Mouse (Mus musculus): ENCODE measurements at regions not wholly inside any gene's neighbourhood (a gene's known extent, or its start where the extent isn't known, plus 50 kb on each side); places are given as distances from the start of the nearest gene placed in this dataset.

DNA sequence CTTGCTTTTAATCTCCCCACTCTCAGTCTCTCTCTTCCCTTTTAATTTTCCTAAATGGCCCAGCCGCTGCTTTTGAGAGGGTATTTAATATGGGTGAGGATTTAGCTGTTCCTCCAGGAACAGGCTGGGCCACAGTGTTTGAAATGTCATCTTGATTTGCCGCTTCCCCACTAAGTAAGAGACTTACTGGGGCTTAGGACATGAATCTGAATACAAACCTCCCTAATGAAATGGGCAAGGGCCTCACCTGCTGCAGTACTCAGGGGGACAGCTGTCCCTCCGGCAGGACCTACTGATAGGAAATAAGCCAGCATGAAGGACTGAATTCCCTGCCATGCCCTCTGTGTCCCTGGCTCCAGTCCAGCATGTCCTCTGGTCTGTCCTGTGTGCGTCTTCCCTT lies 50.6 kb upstream of the Prr23a1 start:
- no peaks in the 10 kb centered on the region for H3K4me1 ChIP-seq (ENCODE audit: control insufficient read depth, insufficient read depth, low read length)
- no peak overlapping the region for H3K4me3 ChIP-seq (ENCODE audit: insufficient read depth, low read depth, low read length)
- H3K27ac ChIP-seq (ENCODE audit: insufficient read depth, low read depth, low read length) = no peak overlapping the region
- H3K36me3 ChIP-seq (ENCODE audit: control insufficient read depth, insufficient read depth, low read length) = no peaks in the 10 kb centered on the region
- WGBS = 69% methylated on average over 4 of the region's 4 CpGs
- DNase-seq = no peak
- no peaks in the 10 kb centered on the region for H3K27me3 ChIP-seq (replicated peaks; ENCODE audit: control insufficient read depth, insufficient read depth, low read length)
- TF ChIP-seq CTCF (conservative IDR thresholded peaks at IDR 0.05; ENCODE audit: insufficient read depth, insufficient read length, low read depth, low read length) = no peak
- no peak for TF ChIP-seq POLR2A (IDR thresholded peaks at IDR 0.05; ENCODE audit: low read depth, low read length)

DNA sequence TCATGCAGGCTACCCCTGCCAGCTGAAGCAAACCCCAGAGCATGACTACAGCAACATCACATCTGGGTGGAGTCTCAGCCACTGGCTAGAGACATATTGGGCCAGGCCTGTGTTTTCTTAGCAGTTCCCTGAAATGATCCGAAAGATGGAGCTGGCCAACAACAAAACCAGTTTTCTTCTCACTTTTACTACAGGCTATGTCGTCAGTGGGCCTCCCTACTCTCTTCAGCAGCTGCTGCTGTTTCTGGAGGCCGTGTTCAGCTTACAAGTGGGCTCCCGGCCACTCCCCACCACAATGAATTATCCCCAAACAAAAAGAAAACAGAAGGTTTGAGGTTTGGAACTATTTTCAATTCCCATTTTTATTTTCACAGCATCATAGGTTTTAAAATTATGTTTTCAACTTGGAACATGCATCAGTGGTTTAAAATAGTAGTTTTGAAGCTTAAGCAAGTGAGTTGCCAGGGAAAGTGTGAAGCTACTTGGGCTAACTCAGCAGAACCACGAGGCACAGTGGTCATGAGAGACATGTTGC lies 68.6 kb upstream of the Prr23a1 start:
- no peaks in the 10 kb centered on the region for H3K4me1 ChIP-seq (ENCODE audit: control insufficient read depth, insufficient read depth, low read length)
- no peak overlapping the region for H3K27ac ChIP-seq (ENCODE audit: insufficient read depth, low read depth, low read length)
- no peak for DNase-seq
- no peaks in the 10 kb centered on the region for H3K36me3 ChIP-seq (ENCODE audit: control insufficient read depth, insufficient read depth, low read length)
- no peaks in the 10 kb centered on the region for H3K27me3 ChIP-seq (replicated peaks; ENCODE audit: control insufficient read depth, insufficient read depth, low read length)
- TF ChIP-seq POLR2A (IDR thresholded peaks at IDR 0.05; ENCODE audit: low read depth, low read length) = no peak
- TF ChIP-seq CTCF (conservative IDR thresholded peaks at IDR 0.05; ENCODE audit: insufficient read depth, insufficient read length, low read depth, low read length) = no peak
- WGBS = 58% methylated on average over 5 of the region's 5 CpGs
- H3K4me3 ChIP-seq (ENCODE audit: insufficient read depth, low read depth, low read length) = no peak overlapping the region

DNA sequence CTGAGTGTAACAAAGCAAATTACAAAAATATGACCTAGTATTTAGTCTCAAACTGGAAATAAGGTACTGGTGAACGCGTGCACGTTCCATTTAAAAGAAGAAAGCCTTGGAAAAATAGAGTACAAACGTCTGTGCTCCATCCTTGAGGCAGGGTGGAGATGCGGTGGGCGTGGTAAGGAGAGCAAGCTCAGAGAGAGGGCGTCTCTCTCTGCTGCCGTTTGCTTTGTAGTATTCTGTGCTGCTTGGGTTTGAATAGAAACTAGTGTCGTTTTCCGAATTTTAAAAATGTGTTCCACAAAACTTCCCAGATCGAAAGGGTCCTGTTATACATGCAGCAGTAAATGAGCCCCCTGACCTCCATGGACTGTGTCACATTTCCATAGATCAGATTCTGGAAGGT lies 69.1 kb upstream of the Prr23a1 start:
- H3K4me1 ChIP-seq (ENCODE audit: control insufficient read depth, insufficient read depth, low read length) = no peaks in the 10 kb centered on the region
- H3K36me3 ChIP-seq (ENCODE audit: control insufficient read depth, insufficient read depth, low read length) = no peaks in the 10 kb centered on the region
- H3K27ac ChIP-seq (ENCODE audit: insufficient read depth, low read depth, low read length) = no peak overlapping the region
- DNase-seq = no peak
- no peaks in the 10 kb centered on the region for H3K27me3 ChIP-seq (replicated peaks; ENCODE audit: control insufficient read depth, insufficient read depth, low read length)
- 83% methylated on average over 11 of the region's 11 CpGs for WGBS
- no peak overlapping the region for H3K4me3 ChIP-seq (ENCODE audit: insufficient read depth, low read depth, low read length)
- no peak for TF ChIP-seq CTCF (conservative IDR thresholded peaks at IDR 0.05; ENCODE audit: insufficient read depth, insufficient read length, low read depth, low read length)
- TF ChIP-seq POLR2A (IDR thresholded peaks at IDR 0.05; ENCODE audit: low read depth, low read length) = no peak

DNA sequence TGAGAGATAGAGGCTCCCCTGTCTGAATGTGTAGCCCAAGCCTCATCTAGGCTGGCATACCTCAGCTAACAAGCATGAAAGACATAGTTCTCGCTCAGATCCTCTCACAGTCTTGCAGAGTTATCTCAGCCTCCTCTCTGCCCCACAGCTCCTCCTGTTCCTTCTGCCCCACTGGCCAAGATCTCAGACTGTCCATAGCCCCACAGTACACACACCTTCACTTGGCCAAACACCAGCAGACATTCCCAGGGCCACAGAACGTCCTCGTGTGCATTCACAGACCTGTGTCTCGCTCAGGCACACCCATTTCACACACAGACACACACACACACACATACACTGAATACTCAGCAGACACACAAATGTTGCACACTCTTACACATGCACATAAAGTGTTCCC lies 87.5 kb upstream of the Prr23a1 start:
- WGBS = 79% methylated on average over 4 of the region's 4 CpGs
- DNase-seq = no peak
- TF ChIP-seq POLR2A (IDR thresholded peaks at IDR 0.05; ENCODE audit: low read depth, low read length) = no peak
- TF ChIP-seq CTCF (conservative IDR thresholded peaks at IDR 0.05; ENCODE audit: insufficient read depth, insufficient read length, low read depth, low read length) = no peak
- no peaks in the 10 kb centered on the region for H3K36me3 ChIP-seq (ENCODE audit: control insufficient read depth, insufficient read depth, low read length)
- H3K27ac ChIP-seq (ENCODE audit: insufficient read depth, low read depth, low read length) = no peak overlapping the region
- no peaks in the 10 kb centered on the region for H3K4me1 ChIP-seq (ENCODE audit: control insufficient read depth, insufficient read depth, low read length)
- H3K4me3 ChIP-seq (ENCODE audit: insufficient read depth, low read depth, low read length) = no peak overlapping the region
- H3K27me3 ChIP-seq (replicated peaks; ENCODE audit: control insufficient read depth, insufficient read depth, low read length) = no peaks in the 10 kb centered on the region

DNA sequence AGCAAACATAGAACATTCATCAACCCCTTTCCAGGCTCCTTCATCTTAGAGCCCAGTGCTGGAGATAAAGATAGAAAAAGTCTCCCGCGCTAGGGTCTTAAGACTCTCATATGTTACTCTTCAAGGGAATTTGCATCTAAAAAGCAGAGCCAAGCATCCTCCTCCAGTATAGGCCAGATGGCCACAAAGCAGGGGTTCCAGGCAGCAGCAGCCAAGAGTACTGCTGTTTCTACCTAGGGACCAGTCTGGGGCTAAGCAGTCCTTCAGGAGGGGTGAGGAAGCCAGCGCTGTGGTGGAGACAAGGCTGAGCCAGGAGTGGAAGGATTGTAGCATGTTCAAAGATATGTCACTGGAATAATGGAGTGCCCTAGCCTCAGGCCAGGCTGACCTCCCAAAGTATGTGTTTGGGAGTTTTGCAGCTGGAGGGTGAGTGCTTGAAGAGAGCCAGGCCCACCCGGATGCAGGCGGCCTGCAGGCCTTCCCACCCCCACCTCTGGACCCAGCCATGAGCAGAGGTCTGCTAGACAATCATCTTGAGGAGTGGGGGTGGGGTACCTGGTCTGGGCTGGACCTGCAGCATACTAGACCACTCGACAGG lies 88.8 kb upstream of the Prr23a1 start:
- Histone ChIP-seq H3K4me3 (ENCODE audit: insufficient read depth, low read depth, low read length) (no peak overlapping the region), H3K4me1 (ENCODE audit: control insufficient read depth, insufficient read depth, low read length) (no peaks in the 10 kb centered on the region), H3K27me3 (replicated peaks; ENCODE audit: control insufficient read depth, insufficient read depth, low read length) (no peaks in the 10 kb centered on the region), H3K27ac (ENCODE audit: insufficient read depth, low read depth, low read length) (no peak overlapping the region), H3K36me3 (ENCODE audit: control insufficient read depth, insufficient read depth, low read length) (no peaks in the 10 kb centered on the region)
- 77% methylated on average over 6 of the region's 6 CpGs for WGBS
- no peak for DNase-seq
- TF ChIP-seq POLR2A (IDR thresholded peaks at IDR 0.05; ENCODE audit: low read depth, low read length) (no peak), CTCF (conservative IDR thresholded peaks at IDR 0.05; ENCODE audit: insufficient read depth, insufficient read length, low read depth, low read length) (no peak)

DNA sequence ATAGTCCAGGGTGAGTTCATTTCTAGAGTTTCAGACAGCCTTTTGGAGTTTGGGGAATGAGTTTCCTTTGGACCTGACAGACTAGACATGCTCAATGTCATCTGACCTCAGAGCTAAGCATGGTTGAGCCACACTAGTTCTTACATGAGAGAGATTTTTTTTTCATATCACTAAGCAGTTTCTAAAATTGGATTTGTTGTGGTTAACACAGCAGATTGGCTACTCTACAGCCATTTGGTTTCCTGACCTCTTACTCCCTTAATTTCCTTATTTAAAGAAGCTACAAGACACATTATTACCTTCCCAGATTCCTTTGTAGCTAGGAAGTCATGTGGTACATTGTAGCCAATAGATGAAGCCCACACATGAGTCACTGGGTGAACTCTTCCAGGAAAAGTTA lies 98.5 kb upstream of the Prr23a1 start:
- Histone ChIP-seq H3K27me3 (replicated peaks; ENCODE audit: control insufficient read depth, insufficient read depth, low read length) (no peaks in the 10 kb centered on the region), H3K27ac (ENCODE audit: insufficient read depth, low read depth, low read length) (no peak overlapping the region), H3K36me3 (ENCODE audit: control insufficient read depth, insufficient read depth, low read length) (no peaks in the 10 kb centered on the region), H3K4me1 (ENCODE audit: control insufficient read depth, insufficient read depth, low read length) (no peaks in the 10 kb centered on the region), H3K4me3 (ENCODE audit: insufficient read depth, low read depth, low read length) (no peak overlapping the region)
- no peak for DNase-seq
- no peak for TF ChIP-seq CTCF (conservative IDR thresholded peaks at IDR 0.05; ENCODE audit: insufficient read depth, insufficient read length, low read depth, low read length)
- no peak for TF ChIP-seq POLR2A (IDR thresholded peaks at IDR 0.05; ENCODE audit: low read depth, low read length)

DNA sequence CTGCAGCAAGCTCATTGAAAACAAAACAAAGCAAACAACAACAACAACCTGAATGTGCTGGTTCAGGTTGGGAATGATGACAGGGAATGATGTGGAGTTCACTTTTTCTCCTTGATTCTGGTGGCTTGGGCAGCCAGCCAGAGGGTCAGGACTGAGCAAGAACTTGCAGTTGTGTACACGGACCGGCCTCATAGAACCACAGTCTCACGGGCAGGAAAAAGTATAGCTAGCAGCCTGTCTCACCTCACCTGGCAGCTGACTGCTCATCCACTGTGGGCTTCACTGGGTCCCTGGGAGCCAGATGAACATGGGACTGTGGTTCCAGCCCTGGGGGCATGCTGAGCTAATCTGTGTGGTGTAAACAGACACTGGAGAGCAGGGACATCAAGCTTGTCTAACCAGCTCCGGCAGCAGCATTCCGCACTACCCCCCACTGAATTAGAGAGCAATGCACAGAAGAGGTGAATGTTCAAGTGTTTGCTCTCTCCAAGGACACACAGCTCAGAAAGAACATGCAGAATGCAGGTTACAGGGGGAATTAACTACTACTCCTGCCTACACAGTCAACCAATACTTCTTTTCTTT lies 114.9 kb upstream of the Prr23a1 start:
- peak; percentile 31 for DNase-seq
- Histone ChIP-seq H3K4me1 (ENCODE audit: control insufficient read depth, insufficient read depth, low read length) (no peaks in the 10 kb centered on the region), H3K4me3 (ENCODE audit: insufficient read depth, low read depth, low read length) (no peak overlapping the region), H3K36me3 (ENCODE audit: control insufficient read depth, insufficient read depth, low read length) (no peaks in the 10 kb centered on the region), H3K27ac (ENCODE audit: insufficient read depth, low read depth, low read length) (no peak overlapping the region), H3K27me3 (replicated peaks; ENCODE audit: control insufficient read depth, insufficient read depth, low read length) (no peaks in the 10 kb centered on the region)
- WGBS = 52% methylated on average over 5 of the region's 5 CpGs
- TF ChIP-seq CTCF (conservative IDR thresholded peaks at IDR 0.05; ENCODE audit: insufficient read depth, insufficient read length, low read depth, low read length) (no peak), POLR2A (IDR thresholded peaks at IDR 0.05; ENCODE audit: low read depth, low read length) (no peak)
